Mouse (Mus musculus) adrenal gland, postnatal 36 days (tissue): Measurements from ENCODE around the gene Sprr2h. TPM values are rescaled to one million over a fixed set of nuclear protein-coding genes. Genes with fewer than 3 reads are reported as not detected.

Source experiments
- DNase-seq, 2 experiments: peaks; one replicate each; pipeline ENCODE4 v3.0.0; 2021; ENCODE audit warnings: mixed read lengths in 1 of 2
- long read RNA-seq, 2 experiments: library from polyadenylated mRNA; stranded (forward); transcript quantifications; one replicate each; pipeline ENCODE4 v2.0.0; 2021; ENCODE audit warnings: borderline sequencing depth in 2 of 2
- total RNA-seq, 2 experiments: library from RNA; stranded (reverse); gene quantifications; 2 replicates each; pipeline ENCODE4 v1.2.3; 2021

The Sprr2h gene
- total RNA-seq, result not detected
- long read RNA-seq, experiment 1, result 0 reads
- long read RNA-seq, experiment 2, result 0 reads

- DNase-seq, result no peak
Measured at GRCm38 (mm10) chr3:92385385-92385784, at the start of gene Sprr2h. Gene Sprr2h, plus strand, starts transcription at chr3:92385685.

GRCm38 (mm10) chr3:92336278-92336677 lies 49.2 kb upstream of the Sprr2h start:
- no peak for DNase-seq

- DNase-seq, result no peak
Measured at GRCm38 (mm10) chr3:92338840-92339239, 46.6 kb upstream of the Sprr2h start, which contains the start of gene Sprr2d. Gene Sprr2d, plus strand, starts transcription at chr3:92339140.

GRCm38 (mm10) chr3:92351843-92352242 lies 33.6 kb upstream of the Sprr2h start, which contains the start of gene Sprr2e:
Gene Sprr2e, plus strand, starts transcription at chr3:92352143.
- no peak for DNase-seq

- DNase-seq, result no peak
Measured at GRCm38 (mm10) chr3:92361619-92362018, 23.9 kb upstream of the Sprr2h start.

GRCm38 (mm10) chr3:92364887-92365286 lies 20.6 kb upstream of the Sprr2h start, which contains the start of gene Sprr2f:
Gene Sprr2f, plus strand, starts transcription at chr3:92365187.
- DNase-seq, result no peak

GRCm38 (mm10) chr3:92373613-92374012 lies 11.9 kb upstream of the Sprr2h start:
- no peak for DNase-seq

GRCm38 (mm10) chr3:92394301-92394700 lies 8.8 kb downstream of the Sprr2h start:
- no peak for DNase-seq

GRCm38 (mm10) chr3:92407691-92408090 lies 22.2 kb downstream of the Sprr2h start, which contains the start of gene Sprr2i:
Gene Sprr2i, plus strand, starts transcription at chr3:92407991.
- DNase-seq, result no peak

- DNase-seq, result no peak
Measured at GRCm38 (mm10) chr3:92417782-92418181, 32.3 kb downstream of the Sprr2h start, which contains the start of gene Sprr2j-ps. Gene Sprr2j-ps, plus strand, starts transcription at chr3:92418082.

- DNase-seq, result no peak
Measured at GRCm38 (mm10) chr3:92429323-92429722, 43.8 kb downstream of the Sprr2h start, which contains the start of gene Gm9774. Gene Gm9774, minus strand, starts transcription at chr3:92429423.

- no peak for DNase-seq
Measured at GRCm38 (mm10) chr3:92432282-92432681, 46.8 kb downstream of the Sprr2h start, which contains the start of gene Sprr2k. Gene Sprr2k, plus strand, starts transcription at chr3:92432582.

Other genes with a start within 250 kb of the Sprr2h start
- gene Lelp1, start 242.9 kb upstream of the Sprr2h start, total RNA-seq, result not detected
- gene Sprr2a1, start 169.9 kb upstream of the Sprr2h start, total RNA-seq, result not detected
- gene Sprr2a2, start 169.8 kb upstream of the Sprr2h start, total RNA-seq, result not detected
- not detected for gene Sprr2a3, start 100.3 kb upstream of the Sprr2h start, total RNA-seq
- not detected for gene Sprr2b, start 69.1 kb upstream of the Sprr2h start, total RNA-seq
- not detected for gene Sprr2d, start 46.5 kb upstream of the Sprr2h start, total RNA-seq
- not detected for gene Sprr2e, start 33.5 kb upstream of the Sprr2h start, total RNA-seq
- not detected for gene Sprr2f, start 20.5 kb upstream of the Sprr2h start, total RNA-seq
- not detected for gene Sprr2i, start 22.3 kb downstream of the Sprr2h start, total RNA-seq
- gene Sprr2j-ps, start 32.4 kb downstream of the Sprr2h start, total RNA-seq, result not detected
- gene Gm9774, start 43.7 kb downstream of the Sprr2h start, total RNA-seq, result 1 to 10 TPM; 6.5 to 6.6 TPM
- not detected for gene Sprr2k, start 46.9 kb downstream of the Sprr2h start, total RNA-seq
- gene Sprr1b, start 53.1 kb downstream of the Sprr2h start, total RNA-seq, result not detected
- gene Sprr3, start 73.0 kb downstream of the Sprr2h start, total RNA-seq, result not detected
- gene Sprr1a, start 100.2 kb downstream of the Sprr2h start, total RNA-seq, result not detected
- not detected for gene Sprr4, start 114.8 kb downstream of the Sprr2h start, total RNA-seq
- not detected for gene 2310046K23Rik, start 148.8 kb downstream of the Sprr2h start, total RNA-seq
- gene Ivl, start 188.1 kb downstream of the Sprr2h start, total RNA-seq, result not detected
- not detected for gene Smcp, start 203.3 kb downstream of the Sprr2h start, total RNA-seq
- gene 2210017I01Rik, start 221.8 kb downstream of the Sprr2h start, total RNA-seq, result not detected
- not detected for gene Lce6a, start 236.0 kb downstream of the Sprr2h start, total RNA-seq